Mouse (Mus musculus): ENCODE results near the gene Asb5. TPM values are rescaled to one million over a fixed set of nuclear protein-coding genes. Genes with fewer than 3 reads are reported as not detected.

Asb5 gene
- polyA plus RNA-seq, 1 experiment from 2014 or later = 8.1 TPM

- H3K4me2 ChIP-seq (replicated peaks) = no peak overlapping the region
- no peak for ATAC-seq (ENCODE audit: low FRiP score, low read depth)
- no peak overlapping the region for H3K27ac ChIP-seq
- WGBS = 93% methylated on average over 12 of the region's 12 CpGs
- no peak overlapping the region for H3K9ac ChIP-seq
- no peaks in the 10 kb centered on the region for H3K9me3 ChIP-seq
- H3K27me3 ChIP-seq (replicated peaks) = no peaks in the 10 kb centered on the region
- no peaks in the 10 kb centered on the region for H3K4me1 ChIP-seq
- no peak overlapping the region for H3K4me3 ChIP-seq
- no peaks in the 10 kb centered on the region for H3K36me3 ChIP-seq
Observed at GRCm38 (mm10) chr8:54550026-54550574, 20.7 kb downstream of the Asb5 start.

GRCm38 (mm10) chr8:54554921-54555320 lies 25.5 kb downstream of the Asb5 start:
- no peaks in the 10 kb centered on the region for H3K4me1 ChIP-seq
- WGBS = 80% methylated on average over 2 of the region's 2 CpGs
- no peak for ATAC-seq (ENCODE audit: low FRiP score, low read depth)
- H3K4me3 ChIP-seq = no peak overlapping the region
- H3K4me2 ChIP-seq (replicated peaks) = no peak overlapping the region
- H3K9me3 ChIP-seq = no peaks in the 10 kb centered on the region
- no peaks in the 10 kb centered on the region for H3K36me3 ChIP-seq
- no peak overlapping the region for H3K27ac ChIP-seq
- H3K9ac ChIP-seq = no peak overlapping the region
- no peaks in the 10 kb centered on the region for H3K27me3 ChIP-seq (replicated peaks)

DNA sequence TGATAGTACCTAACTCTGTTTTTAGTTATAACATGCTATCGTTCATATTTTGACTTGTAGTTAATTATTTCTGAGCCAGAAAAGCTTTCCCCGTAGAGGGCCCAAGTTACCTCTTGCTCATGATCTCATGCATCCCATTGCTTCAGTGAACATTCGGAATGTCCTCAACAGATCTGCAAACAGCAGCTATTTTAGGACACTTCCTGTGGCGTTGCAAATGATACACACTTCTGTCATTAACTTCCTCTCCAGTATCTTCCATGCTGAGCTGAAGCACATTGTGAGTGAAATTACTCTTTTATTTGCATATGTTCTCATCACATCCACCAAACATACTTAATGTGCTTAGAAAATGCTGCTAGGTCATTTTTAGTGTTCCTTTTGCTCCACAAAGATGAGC lies 32.8 kb downstream of the Asb5 start:
- no peaks in the 10 kb centered on the region for H3K27me3 ChIP-seq (replicated peaks)
- no peak overlapping the region for H3K27ac ChIP-seq
- no peak overlapping the region for H3K4me2 ChIP-seq (replicated peaks)
- no peaks in the 10 kb centered on the region for H3K9me3 ChIP-seq
- no peak overlapping the region for H3K4me3 ChIP-seq
- H3K36me3 ChIP-seq = no peaks in the 10 kb centered on the region
- H3K4me1 ChIP-seq = no peaks in the 10 kb centered on the region
- no peak for ATAC-seq (ENCODE audit: low FRiP score, low read depth)
- no peak overlapping the region for H3K9ac ChIP-seq
- 86% methylated on average over 4 of the region's 4 CpGs for WGBS

- Histone ChIP-seq H3K4me2 (replicated peaks) (no peak overlapping the region), H3K4me1 (no peaks in the 10 kb centered on the region), H3K27ac (no peak overlapping the region), H3K36me3 (no peaks in the 10 kb centered on the region), H3K27me3 (replicated peaks) (no peaks in the 10 kb centered on the region), H3K4me3 (no peak overlapping the region), H3K9ac (no peak overlapping the region), H3K9me3 (no peaks in the 10 kb centered on the region)
- WGBS = 93% methylated on average over 1 of the region's 1 CpGs
- ATAC-seq (ENCODE audit: low FRiP score, low read depth) = no peak
Observed at GRCm38 (mm10) chr8:54565181-54565580, 35.8 kb downstream of the Asb5 start.

- Histone ChIP-seq H3K4me1 (no peaks in the 10 kb centered on the region), H3K4me2 (replicated peaks) (no peak overlapping the region), H3K27ac (no peak overlapping the region), H3K9me3 (no peaks in the 10 kb centered on the region), H3K36me3 (no peaks in the 10 kb centered on the region), H3K4me3 (no peak overlapping the region), H3K27me3 (replicated peaks) (no peaks in the 10 kb centered on the region), H3K9ac (no peak overlapping the region)
- no peak for ATAC-seq (ENCODE audit: low FRiP score, low read depth)
- 88% methylated on average over 7 of the region's 7 CpGs for WGBS
Observed at GRCm38 (mm10) chr8:54565603-54566260, 36.4 kb downstream of the Asb5 start.

DNA sequence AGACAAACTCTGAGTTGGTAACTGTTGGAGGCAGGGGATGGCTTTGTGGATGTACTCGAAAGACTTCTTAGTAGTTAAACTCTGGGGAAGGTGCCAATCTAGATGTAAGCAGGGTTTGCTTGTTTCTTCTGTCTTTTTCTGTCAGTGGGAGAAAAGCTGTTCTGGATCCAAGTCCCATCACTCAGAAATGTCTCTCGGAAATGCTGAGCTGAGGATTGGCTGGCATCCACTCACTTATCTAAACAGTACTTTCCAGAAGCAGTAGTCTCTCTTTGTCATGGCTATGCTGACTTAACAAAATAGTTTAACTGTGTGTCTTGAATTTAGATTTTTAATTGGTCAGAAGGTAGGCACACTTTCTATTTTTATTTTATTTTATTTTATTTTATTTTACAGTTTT lies 37.8 kb downstream of the Asb5 start:
- Histone ChIP-seq H3K36me3 (no peaks in the 10 kb centered on the region), H3K4me2 (replicated peaks) (no peak overlapping the region)
- ATAC-seq (ENCODE audit: low FRiP score, low read depth) = no peak

DNA sequence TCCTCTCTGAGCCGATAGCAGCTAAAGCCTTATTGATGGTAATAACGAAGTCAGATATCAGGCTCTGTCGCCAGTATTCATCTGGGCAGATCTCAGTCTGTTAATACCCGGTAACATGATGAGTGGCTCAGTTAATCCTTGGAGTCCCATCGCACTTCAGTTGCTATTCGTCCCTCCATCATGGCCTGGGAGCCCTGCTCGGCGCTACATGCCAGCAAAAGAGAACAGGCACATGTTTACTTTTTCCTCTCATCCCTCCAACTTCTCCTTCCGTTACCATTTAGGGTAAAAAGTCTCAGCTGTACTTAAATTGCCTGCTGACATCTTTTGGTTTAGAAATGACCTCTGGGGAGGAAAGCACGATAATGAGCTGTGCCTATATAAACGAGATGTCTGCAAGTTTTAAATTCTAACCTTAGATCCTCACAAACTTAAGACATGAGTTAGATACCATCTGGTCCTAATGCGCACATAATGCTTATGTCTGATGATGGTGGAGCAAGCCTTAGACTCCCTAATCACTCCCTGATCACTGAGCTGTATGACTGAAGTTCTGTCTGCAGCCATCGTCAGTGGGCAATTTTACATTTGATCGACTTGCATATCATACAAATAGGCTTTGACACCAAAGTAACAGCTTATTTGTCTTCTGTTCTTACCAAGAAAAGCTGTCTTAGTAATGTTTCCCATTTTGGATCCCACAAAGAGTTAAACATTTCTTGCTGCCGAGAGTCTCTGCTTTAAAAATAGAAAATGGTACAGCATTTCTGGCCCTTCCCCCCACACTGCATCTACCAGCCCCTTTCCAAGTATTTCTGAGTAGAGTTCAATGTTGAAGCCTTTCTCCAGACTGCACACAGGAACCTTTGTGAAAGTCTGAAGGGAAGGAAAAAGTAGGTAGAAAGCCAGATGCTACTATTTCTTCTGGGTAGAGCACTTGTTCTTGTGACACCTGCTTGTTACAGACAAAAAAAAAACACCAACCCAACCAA lies 41.5 kb downstream of the Asb5 start:
- Histone ChIP-seq H3K4me2 (replicated peaks) (no peak overlapping the region), H3K4me1 (no peaks in the 10 kb centered on the region), H3K27me3 (replicated peaks) (no peaks in the 10 kb centered on the region), H3K27ac (no peak overlapping the region), H3K4me3 (no peak overlapping the region), H3K9ac (no peak overlapping the region), H3K36me3 (no peaks in the 10 kb centered on the region), H3K9me3 (no peaks in the 10 kb centered on the region)
- ATAC-seq (ENCODE audit: low FRiP score, low read depth) = no peak
- WGBS = 86% methylated on average over 15 of the region's 15 CpGs

More for the DNA sequence above, 37.8 kb downstream of the Asb5 start:
- Histone ChIP-seq H3K4me3 (no peak overlapping the region), H3K27me3 (replicated peaks) (no peaks in the 10 kb centered on the region), H3K4me1 (no peaks in the 10 kb centered on the region), H3K9me3 (no peaks in the 10 kb centered on the region), H3K9ac (no peak overlapping the region), H3K27ac (no peak overlapping the region)
- 80% methylated on average over 2 of the region's 2 CpGs for WGBS

DNA sequence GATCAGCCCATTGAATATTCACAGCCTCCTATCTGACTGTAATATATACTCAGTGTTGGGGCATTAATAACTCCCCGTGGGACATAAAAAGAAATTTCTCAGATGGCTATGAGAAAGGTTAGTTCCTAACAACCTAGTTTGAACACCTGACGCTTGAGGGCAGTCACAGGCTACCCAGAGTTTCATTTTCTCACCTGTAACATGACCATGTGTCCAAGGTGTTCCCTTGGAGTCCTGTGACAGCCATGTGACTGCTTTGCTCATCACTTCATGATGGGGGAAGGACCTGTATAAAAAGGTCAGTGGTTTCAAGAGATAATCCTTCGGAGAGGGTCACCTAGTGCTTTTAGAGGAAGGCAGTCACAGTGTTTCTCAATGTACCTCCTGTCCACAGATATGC lies 52.1 kb downstream of the Asb5 start:
- Histone ChIP-seq H3K4me2 (replicated peaks) (no peak overlapping the region), H3K36me3 (no peaks in the 10 kb centered on the region), H3K9me3 (no peaks in the 10 kb centered on the region), H3K9ac (no peak overlapping the region), H3K27me3 (replicated peaks) (no peaks in the 10 kb centered on the region), H3K27ac (no peak overlapping the region), H3K4me1 (no peaks in the 10 kb centered on the region), H3K4me3 (no peak overlapping the region)
- 82% methylated on average over 3 of the region's 3 CpGs for WGBS
- no peak for ATAC-seq (ENCODE audit: low FRiP score, low read depth)

DNA sequence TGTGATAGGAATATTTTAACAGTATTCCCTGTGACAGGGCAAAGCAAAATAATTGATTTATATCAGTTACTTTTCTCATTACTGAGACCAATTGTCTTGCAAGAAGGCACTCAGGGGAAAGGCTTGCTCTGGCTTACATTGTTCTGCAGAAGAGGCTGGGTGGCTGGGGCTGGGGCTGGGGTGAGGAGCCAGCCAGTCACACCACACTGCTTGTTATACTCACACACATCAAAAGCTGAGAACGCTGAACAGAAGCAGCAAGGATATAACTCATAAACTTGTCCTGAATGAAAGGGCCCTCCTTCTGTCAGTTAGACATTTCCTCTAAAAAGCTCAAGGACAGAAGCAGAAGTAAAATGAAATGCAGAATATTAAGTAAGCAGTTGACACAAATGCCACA lies 53.5 kb downstream of the Asb5 start:
- 54% methylated on average over 1 of the region's 1 CpGs for WGBS

DNA sequence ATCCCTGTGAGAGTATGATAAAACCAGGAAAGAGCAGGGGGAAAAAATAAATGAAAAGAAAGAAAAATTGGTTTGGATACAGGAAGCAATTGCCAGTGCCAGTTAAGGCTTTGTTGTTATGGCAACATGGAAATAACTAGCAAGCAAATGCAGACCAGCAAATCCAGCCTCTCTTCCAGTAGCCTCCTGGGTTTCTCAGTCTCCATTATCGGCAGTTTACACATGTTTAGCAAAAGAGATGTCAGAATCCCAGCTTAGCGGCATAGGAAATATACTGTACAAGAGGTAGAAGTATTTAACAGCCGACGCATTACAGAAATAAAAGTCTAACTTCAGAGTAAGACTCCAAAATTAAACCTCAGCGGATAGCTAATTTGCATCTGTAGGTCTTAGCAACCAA lies 65.3 kb downstream of the Asb5 start:
- Histone ChIP-seq H3K27ac (no peak overlapping the region), H3K27me3 (replicated peaks) (no peaks in the 10 kb centered on the region), H3K4me2 (replicated peaks) (no peak overlapping the region), H3K4me1 (no peaks in the 10 kb centered on the region), H3K4me3 (no peak overlapping the region), H3K36me3 (no peaks in the 10 kb centered on the region), H3K9ac (no peak overlapping the region), H3K9me3 (no peaks in the 10 kb centered on the region)
- WGBS = 92% methylated on average over 5 of the region's 5 CpGs
- no peak for ATAC-seq (ENCODE audit: low FRiP score, low read depth)

More for the DNA sequence above, 53.5 kb downstream of the Asb5 start:
- no peaks in the 10 kb centered on the region for H3K27me3 ChIP-seq (replicated peaks)
- no peak overlapping the region for H3K27ac ChIP-seq
- no peak overlapping the region for H3K4me3 ChIP-seq
- H3K4me1 ChIP-seq = no peaks in the 10 kb centered on the region
- no peak overlapping the region for H3K9ac ChIP-seq
- no peaks in the 10 kb centered on the region for H3K36me3 ChIP-seq
- no peaks in the 10 kb centered on the region for H3K9me3 ChIP-seq
- H3K4me2 ChIP-seq (replicated peaks) = no peak overlapping the region
- no peak for ATAC-seq (ENCODE audit: low FRiP score, low read depth)

- Histone ChIP-seq H3K9me3 (no peaks in the 10 kb centered on the region), H3K4me1 (peaks cover 6% of the 10 kb centered on the region), H3K9ac (no peak overlapping the region), H3K4me2 (replicated peaks) (no peak overlapping the region), H3K27me3 (replicated peaks) (no peaks in the 10 kb centered on the region), H3K4me3 (no peak overlapping the region), H3K36me3 (no peaks in the 10 kb centered on the region), H3K27ac (no peak overlapping the region)
- 56% methylated on average over 2 of the region's 2 CpGs for WGBS
- no peak for ATAC-seq (ENCODE audit: low FRiP score, low read depth)
Observed at GRCm38 (mm10) chr8:54596051-54596450, 66.7 kb downstream of the Asb5 start.

DNA sequence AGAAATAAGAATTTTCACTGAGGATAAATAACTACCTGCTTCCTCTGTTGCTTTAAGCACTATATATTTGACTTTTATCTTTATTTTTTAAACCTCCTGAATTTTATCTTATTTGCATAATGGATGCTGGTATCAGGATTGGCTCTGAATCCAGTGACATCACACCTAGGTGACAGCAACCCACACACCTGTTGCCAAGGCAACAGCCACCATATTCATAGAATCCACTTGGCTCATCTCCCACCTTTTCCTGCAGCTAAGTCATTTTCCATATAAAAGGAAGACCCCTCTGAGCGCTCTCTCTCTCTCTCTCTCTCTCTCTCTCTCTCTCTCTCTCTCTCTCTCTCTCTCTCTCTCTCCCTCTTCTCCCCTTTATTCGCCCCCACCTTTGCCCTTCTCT lies 67.6 kb downstream of the Asb5 start:
- Histone ChIP-seq H3K4me3 (no peak overlapping the region), H3K27me3 (replicated peaks) (no peaks in the 10 kb centered on the region), H3K4me1 (peaks cover 6% of the 10 kb centered on the region), H3K4me2 (replicated peaks) (no peak overlapping the region), H3K36me3 (no peaks in the 10 kb centered on the region), H3K9me3 (no peaks in the 10 kb centered on the region), H3K9ac (no peak overlapping the region), H3K27ac (no peak overlapping the region)
- WGBS = 71% methylated on average over 2 of the region's 2 CpGs
- ATAC-seq (ENCODE audit: low FRiP score, low read depth) = no peak

Data from neural tube, embryonic 12.5 days (tissue).